Mouse (Mus musculus) regulatory T cell (primary cell): Measurements from ENCODE around the gene Kif24.

Source experiments
- in situ Hi-C: fragments of 300-600 bp; cut with MboI, MseI; formaldehyde crosslinking; loops from one replicate; pipeline ENCODE4 v1.15.1; 2025; ENCODE audit warnings: high pct_unique_total_duplicates

The Kif24 gene

GRCm38 (mm10) chr4:41407353-41407752 lies 57.3 kb downstream of the Kif24 start:
- in situ Hi-C loops, result no loop called here

GRCm38 (mm10) chr4:41406597-41406996 lies 58.1 kb downstream of the Kif24 start:
- in situ Hi-C loops, result no loop called here

GRCm38 (mm10) chr4:41401573-41401972 lies 63.1 kb downstream of the Kif24 start:
- in situ Hi-C loops, result no loop called here

DNA sequence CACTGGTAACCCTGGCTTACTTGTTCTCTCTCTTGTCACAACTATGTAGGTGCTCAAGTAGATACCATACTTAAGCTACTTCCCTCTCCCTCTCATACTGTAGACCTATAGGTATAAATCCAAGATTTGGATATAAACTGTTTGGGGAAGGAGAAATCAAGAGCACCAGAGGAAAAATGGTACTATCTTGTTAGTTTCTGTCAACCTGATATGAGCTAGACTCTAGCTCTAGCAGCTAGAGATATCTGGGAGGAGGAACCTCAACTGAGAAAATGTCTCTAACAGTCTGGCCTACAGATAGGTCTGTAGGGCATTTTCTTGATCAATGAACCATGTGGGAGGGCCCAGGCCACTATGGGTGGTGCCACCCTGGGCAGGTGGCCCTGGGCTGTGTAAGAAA lies 63.5 kb downstream of the Kif24 start:
- in situ Hi-C loops, result no loop called here

DNA sequence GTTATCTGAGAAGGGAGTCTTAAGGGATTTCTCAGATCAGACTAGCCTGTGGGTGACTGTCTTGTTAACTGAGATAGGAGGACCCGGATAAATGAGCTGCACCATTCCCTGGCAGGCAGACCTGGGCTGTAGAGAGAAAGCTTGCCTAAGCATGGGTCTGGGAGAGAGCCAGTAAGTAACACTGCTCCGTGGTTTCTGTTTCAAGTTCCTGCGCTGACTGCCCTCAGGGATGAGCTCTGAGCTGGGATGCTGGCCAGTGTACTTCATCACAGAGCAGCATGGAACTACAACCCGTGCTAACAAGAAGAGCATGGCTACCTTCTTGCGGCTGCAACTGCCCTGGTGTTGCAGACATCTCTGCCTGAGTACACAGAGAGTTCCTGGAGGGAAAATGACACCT lies 64.8 kb downstream of the Kif24 start:
- in situ Hi-C loops, result no loop called here

DNA sequence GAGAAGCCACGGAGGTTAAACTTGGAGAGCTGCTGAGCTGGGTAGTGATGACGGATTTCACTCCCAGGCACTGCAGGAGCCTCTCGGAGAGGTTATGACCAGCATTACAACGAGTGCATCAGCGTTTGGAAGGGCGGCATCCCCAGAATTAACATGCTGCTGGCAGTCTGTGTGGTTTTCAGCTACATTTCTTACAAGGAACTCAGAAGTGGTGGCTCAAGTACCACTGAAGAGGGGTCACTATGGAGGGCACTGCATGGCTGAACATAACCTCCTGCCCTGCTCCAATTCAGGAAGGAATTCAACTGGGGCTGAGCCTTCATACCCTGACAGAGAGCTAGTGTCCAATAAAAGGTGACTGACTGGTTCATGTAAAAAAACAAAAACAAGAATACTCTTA lies 66.3 kb downstream of the Kif24 start:
- in situ Hi-C loops, result no loop called here

DNA sequence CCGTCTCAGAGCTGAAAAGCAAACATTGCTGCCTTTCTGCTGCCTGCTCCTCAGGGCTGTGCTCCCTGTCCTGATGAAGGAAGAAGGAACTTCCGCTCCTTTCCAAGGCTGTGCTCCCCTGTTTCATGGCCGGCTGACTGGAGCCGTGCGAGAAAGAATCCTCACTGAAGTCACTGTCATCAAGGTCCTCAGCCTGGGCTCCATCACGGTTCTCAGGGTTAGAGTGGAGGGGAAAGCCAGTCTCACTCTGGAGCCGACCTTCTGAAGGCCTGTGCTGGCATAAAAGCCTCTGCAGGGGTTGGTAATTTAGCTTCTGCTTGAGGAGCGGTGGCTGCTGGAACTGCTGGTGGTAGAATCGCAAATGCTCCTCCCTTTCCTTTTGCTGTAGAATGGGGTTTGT lies 70.0 kb downstream of the Kif24 start:
- in situ Hi-C loops, result no loop called here

- in situ Hi-C loops, result no loop called here
These were observed 73.7 kb downstream of the Kif24 start for GRCm38 (mm10) chr4:41391015-41391414.

DNA sequence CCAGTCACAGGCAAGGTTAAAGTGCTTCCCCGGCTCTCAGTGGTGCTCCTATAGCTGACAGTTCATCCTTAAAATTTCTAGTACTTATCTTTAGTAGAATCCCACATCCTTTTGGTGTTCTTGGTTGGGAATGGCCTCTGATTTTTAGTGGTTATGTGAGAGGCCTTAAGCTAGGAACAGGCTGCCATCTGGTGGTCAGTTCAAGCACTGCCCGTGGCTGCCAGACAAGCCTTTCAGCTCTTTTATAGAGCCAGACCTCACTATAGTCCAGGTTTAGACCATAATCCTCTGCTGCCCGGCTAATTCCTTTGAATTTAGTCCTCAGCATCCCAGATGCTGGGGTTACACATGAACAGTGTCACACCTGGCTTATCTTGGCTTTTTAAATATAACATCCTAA lies 74.6 kb downstream of the Kif24 start:
- in situ Hi-C loops, result no loop called here

GRCm38 (mm10) chr4:41389240-41389639 lies 75.4 kb downstream of the Kif24 start:
- in situ Hi-C loops, result no loop called here

DNA sequence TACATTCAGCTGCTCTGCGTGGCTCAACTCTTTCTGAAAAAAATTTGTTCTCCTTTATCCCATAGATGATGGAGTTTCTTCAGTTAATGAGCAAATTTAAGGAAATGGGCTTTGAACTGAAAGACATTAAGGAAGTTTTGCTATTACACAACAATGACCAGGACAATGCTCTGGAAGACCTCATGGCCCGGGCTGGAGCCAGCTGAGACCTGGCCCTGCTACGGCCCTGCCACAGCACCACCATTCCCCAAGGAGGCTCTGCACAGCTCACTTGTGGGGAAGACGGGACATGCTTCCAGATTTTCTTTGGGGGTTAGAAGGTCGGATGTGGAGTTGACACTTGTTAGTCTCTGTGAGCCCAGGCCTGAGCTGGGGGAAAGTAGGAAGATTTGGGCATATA lies 76.1 kb downstream of the Kif24 start:
- in situ Hi-C loops, result no loop called here

GRCm38 (mm10) chr4:41387755-41388469 lies 76.8 kb downstream of the Kif24 start:
- in situ Hi-C loops, result no loop called here

- in situ Hi-C loops, result no loop called here
These were observed 78.2 kb downstream of the Kif24 start for GRCm38 (mm10) chr4:41386412-41386975.

DNA sequence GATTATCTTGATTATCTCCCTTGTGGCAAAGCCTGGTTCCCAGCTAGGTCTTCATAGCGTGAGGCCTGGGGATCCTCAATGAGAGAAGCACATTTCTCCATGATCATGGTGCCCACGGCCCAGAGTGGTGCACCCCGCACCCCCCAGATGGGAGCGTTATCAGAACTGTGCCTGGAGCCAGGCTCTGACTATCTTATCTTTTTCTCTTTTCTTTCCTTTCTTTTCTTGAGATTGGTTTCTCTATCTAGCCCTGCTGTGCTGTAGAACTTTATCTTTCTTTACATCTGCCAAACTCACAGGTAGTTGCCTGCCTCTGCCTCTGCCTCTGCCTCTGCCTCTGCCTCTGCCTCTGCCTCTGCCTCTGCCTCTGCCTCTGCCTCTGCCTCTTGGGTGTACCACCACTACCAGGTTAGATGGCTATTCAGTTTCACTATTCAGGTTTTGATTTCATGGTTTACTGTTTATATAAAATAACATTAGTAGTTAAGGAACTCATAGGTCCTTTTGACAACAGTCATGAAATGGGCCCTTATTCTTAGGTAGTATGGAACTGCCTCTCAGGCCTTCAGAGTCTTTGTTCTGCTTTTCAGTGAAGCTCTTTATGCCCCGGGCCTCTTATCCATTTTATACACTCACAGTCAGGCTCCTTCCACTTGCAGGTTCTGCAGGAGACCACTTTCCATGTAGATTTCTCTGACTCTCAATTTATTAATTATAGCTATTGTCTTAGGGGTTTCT lies 83.3 kb downstream of the Kif24 start:
- in situ Hi-C loops, result no loop called here

DNA sequence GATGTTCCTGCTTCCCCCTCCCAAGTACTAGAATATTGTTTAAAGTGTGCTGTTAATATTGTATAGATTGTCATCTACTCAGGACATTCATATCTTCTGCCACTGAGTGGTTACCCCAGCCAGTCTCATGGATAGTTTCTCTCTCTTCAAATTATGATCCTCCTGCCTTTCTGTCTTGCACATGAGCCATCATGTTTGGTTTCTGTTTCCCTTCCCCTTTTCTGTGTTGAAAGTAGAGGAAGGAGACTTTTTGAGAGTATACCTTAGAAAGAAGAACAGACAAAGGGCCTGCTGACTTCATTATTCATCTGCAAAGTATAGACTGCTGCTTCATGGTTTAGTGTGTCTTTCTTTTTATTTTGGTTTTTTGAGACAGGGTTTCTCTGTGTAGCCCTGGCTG lies 87.1 kb downstream of the Kif24 start:
- in situ Hi-C loops, result no loop called here

DNA sequence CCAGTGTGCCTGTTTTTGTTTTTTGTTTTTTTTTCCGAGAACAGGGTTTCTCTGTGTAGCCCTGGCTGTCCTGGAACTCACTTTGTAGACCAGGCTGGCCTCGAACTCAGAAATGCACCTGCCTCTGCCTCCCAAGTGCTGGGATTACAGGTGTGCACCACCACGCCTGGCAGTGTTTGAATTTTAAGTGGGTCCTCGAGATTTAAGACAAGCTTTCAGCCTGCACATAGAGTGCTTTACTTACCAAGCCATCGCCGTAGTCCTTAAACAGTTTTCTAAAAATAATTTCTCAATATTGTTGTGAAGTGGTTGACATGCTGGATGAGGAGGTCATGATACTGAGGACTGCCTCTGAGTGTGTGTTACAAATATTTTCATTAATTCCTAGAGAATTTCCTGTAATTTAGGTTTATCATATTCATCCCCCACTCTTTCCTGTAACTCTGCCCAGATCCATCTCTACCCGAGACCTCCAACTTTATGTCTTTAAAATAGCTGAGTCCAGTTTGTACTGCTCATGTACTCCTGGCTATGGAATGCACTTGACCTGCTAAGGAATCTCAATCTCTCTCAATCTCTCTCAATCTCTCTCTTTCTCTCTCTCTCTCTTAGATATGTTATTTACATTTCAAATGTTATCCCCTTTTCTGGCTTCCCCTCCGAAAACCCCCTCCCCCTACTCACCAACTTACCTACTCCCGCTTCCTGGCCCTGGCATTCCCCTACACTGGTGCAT lies 94.8 kb downstream of the Kif24 start:
- in situ Hi-C loops, result no loop called here

DNA sequence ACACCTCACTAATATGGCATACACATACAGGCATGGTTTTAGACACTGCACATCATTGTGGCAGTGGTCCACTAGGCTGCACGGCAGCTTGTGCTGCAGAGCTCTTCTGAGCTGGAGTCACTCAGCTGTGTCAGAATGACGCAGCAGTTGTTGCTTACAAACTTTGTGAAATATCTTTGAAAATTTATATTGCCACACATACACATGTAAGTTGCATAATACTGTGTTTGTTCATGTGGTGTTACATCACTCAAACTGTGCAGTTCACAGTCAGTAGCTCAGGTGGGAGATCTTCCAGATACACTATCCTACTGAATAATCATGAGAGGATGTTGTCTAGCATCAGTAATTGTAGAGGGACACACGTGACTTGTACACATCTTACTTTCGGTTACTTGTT lies 96.5 kb downstream of the Kif24 start:
- in situ Hi-C loops, result no loop called here

GRCm38 (mm10) chr4:41361059-41361458 lies 103.6 kb downstream of the Kif24 start:
- in situ Hi-C loops, result no loop called here

- in situ Hi-C loops, result no loop called here
These were observed 105.3 kb downstream of the Kif24 start for GRCm38 (mm10) chr4:41359358-41359757.

- in situ Hi-C loops, result no loop called here
These were observed 106.0 kb downstream of the Kif24 start for GRCm38 (mm10) chr4:41358669-41359068.

GRCm38 (mm10) chr4:41357154-41357553 lies 107.5 kb downstream of the Kif24 start:
- in situ Hi-C loops, result no loop called here

GRCm38 (mm10) chr4:41353265-41353664 lies 111.4 kb downstream of the Kif24 start:
- in situ Hi-C loops, result no loop called here
